Mouse (Mus musculus): ENCODE results near the gene Nt5dc2.

Nt5dc2 gene

GRCm38 (mm10) chr14:31130236-31131220, at the start of gene Nt5dc2:
Nt5dc2 (plus strand) TSS chr14:31131053.
- DNase-seq (ENCODE audit: low spot score in 2 of 2), result peak; percentile 71

DNA sequence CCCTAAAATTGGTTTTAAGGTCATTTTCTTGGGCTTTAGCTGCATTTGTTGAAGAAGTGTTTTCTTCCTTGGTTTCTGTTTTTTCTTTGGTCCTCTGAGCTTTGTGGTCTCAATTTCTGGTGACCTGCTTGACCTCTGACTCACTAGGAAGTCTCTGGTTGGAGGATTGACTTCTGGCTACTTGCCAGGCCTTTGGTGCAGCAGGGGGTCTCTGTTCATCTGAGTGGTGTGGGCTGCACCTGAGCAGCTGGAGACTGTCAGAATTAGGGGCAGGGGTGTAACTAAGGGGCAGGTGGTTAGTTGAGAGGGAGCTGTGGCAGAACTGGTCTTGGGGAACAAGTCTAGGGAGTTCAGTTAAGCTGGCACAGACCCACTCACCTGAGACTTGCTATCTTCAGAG, 49.7 kb upstream of the Nt5dc2 start:
- no peak for DNase-seq (ENCODE audit: low spot score in 2 of 2)

- no peak for DNase-seq (ENCODE audit: low spot score in 2 of 2)
Measured at GRCm38 (mm10) chr14:31087433-31087832, 43.4 kb upstream of the Nt5dc2 start.

- DNase-seq (ENCODE audit: low spot score in 2 of 2), result no peak
Measured at GRCm38 (mm10) chr14:31088515-31088914, 42.3 kb upstream of the Nt5dc2 start.

DNA sequence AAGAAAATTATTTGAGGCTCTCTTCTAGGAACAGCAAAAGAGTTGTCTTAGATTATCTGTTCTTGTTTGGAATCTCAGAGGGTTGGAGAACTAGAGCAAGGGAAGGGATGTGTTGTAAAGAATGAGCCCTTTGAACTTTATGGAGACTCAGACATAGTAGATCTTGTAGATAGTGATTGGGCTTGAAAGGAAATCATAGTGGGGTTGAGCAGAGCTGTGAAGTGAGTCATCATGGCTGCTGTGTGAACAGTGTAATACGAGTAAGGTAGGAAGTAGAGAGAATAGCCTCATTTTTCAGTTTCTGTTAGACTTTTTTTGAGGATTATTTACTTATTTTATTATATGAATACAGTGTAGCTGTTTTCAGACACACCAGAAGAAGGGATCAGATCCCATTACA, 40.9 kb upstream of the Nt5dc2 start:
- no peak for DNase-seq (ENCODE audit: low spot score in 2 of 2)

DNA sequence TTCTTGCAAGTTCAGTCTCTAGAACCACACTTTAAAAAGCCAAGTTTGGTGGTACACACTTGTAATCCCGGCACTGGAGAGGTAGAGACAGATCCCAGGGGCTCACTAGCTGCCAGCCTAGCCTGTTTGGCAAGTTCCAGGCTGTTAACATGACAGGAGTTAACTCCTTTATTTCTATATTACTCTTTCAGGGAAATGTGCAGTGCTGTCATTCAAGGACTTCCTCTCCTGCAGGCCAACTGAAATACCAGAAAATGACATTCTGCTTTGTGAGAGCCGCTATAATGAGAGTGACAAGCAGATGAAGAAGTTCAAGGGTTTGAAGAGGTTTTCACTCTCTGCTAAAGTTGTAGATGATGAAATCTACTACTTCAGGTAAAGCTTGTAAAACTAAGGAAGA, 25.7 kb upstream of the Nt5dc2 start:
- no peak for DNase-seq (ENCODE audit: low spot score in 2 of 2)

- no peak for DNase-seq (ENCODE audit: low spot score in 2 of 2)
Measured at GRCm38 (mm10) chr14:31110613-31111012, 20.2 kb upstream of the Nt5dc2 start.

- DNase-seq (ENCODE audit: low spot score in 2 of 2), result no peak
Measured at GRCm38 (mm10) chr14:31112187-31112586, 18.7 kb upstream of the Nt5dc2 start.

DNA sequence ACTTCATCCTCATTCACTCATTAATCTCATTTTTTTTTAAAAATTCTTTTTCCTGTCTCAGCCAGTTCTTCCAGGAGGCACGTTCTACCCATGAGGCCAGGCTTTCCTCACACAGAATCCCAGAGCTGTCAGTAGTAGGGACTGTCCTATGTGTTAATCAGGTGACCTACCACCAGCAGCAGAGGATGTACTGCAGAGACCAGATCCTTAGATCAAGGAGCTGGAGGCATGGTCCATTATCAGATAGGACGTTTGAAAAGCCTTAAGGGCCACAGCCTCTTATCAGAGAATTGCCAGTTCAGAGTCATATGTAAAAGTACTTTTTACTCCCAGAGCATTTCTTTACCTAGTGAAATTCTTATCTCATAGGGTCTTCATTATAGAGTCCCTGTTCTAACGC, 16.8 kb upstream of the Nt5dc2 start:
- no peak for DNase-seq (ENCODE audit: low spot score in 2 of 2)

GRCm38 (mm10) chr14:31115522-31115921, 15.3 kb upstream of the Nt5dc2 start:
- DNase-seq (ENCODE audit: low spot score in 2 of 2), result no peak

DNA sequence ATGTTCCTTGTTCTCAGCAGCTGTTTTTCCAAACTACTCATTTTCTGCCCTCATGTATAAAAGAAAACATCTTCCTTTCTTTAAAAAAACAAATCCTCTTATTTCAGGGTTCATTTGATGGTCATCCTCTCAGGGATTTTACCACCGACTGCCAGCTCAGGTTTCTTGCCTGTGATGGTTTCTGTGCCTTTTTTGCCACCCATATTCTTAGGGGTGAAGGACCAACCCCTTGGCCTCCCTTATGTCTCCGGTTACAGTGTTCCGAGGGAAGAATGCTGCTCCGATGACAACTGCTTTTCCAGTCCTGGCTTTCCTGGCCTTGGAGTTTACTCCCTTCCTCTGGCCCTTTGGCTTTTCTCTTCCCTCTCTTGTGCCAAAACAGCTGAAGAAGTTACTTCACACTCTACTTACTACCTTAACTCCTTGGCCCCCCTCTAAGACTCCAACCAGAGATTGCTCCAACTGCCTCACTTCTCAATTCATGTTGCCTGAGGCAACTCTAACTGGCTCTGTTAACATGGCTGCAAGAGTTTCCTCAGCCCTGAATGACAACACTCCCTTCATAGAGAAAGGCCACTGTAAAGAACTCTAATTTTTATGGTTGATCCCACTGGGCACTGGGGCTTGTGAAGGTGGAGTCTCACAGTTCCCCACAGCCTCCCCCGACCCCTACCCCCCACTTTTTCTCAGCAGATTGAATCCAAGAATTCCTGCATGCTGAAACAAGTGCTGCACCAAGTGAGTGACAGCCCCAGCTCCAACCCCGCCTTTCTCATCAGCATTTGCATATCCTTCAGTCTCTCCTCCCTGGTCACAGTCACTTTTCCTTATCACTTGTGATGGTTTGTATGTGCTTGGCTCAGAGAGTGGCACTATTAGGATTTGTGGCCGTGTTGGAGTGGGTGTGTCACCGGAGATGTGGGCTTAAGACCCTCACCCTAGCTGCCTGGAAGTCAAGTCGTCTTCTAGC, 5.5 kb upstream of the Nt5dc2 start:
- DNase-seq (ENCODE audit: low spot score in 2 of 2), result no peak

DNA sequence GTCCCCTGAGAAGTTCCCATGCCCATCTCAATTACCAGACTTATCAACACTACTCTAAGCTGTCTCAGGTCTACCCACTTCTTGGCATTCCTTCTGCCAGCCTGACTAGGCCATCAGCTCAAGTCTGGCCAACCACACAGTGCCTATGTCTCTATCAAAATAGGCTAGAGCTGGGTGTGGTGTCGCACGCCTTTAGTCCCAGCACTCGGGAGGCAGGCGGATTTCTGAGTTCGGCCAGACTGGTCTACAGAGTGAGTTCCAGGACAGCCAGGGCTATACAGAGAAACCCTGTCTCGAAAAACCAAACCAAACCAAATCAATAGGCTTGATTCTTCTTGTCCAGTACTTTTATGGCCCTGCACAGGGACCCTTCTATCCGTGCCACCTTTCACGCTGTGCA, 4.0 kb upstream of the Nt5dc2 start:
- DNase-seq (ENCODE audit: low spot score in 2 of 2), result no peak

DNA sequence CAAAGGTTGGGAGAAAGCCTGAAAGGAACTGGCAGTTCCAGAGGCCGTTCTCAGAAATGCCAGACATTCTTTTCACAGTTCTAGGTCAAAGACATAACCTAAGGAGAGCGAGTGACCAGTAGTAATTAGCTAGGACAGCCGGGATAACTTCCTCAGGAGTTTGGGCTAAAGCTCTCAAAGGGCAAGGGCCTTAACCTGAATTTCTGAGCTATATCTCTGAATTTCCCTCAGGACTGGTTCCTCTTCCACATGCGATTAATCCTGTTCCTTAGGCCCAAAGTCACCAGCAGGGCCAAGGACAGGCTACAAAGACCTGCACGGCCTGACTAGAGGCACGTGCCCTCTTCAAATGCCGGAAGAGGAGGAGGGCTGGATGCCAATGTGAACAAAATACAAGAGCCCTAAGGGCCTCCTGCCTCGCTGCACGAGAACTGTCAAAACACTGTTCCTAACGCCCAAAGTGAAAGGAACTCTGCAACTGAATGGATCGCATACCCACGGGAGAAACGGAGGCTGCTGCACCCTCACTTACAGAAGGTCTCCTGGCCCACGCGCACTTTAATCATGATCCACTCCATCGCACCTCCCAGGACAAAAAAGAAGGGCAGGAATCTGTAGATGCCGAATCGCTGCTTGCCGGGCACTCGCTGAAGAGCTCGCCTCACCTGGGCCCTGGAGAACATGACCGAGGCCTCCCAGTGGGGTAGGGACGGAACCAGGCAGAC, 2.6 kb upstream of the Nt5dc2 start:
- no peak for DNase-seq (ENCODE audit: low spot score in 2 of 2)

DNA sequence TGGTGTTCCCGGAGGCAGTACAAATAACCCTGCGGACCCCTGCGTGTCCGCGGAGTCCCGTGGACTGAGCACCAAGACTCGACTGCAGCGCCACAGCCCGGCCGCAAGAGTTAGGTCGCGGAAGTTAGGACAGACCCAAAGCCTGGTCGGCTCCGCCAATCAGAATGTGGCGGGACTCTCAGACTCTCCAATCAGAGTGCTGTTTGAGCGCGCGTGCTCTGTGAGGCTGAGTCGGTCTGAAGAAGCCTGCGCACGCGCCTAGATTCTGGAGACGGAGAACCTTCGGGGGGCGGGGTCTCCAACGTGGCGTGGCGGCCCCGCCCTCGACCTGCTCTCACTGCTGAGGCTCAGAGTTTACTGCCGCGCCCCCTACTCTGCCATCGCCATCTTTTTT, 2.0 kb upstream of the Nt5dc2 start, which contains the start of gene Smim4:
Smim4 (minus strand) TSS at position 131 of the 394 bp plus-strand sequence.
- peak; percentile 81 to 93 for DNase-seq (ENCODE audit: low spot score in 2 of 2)

DNA sequence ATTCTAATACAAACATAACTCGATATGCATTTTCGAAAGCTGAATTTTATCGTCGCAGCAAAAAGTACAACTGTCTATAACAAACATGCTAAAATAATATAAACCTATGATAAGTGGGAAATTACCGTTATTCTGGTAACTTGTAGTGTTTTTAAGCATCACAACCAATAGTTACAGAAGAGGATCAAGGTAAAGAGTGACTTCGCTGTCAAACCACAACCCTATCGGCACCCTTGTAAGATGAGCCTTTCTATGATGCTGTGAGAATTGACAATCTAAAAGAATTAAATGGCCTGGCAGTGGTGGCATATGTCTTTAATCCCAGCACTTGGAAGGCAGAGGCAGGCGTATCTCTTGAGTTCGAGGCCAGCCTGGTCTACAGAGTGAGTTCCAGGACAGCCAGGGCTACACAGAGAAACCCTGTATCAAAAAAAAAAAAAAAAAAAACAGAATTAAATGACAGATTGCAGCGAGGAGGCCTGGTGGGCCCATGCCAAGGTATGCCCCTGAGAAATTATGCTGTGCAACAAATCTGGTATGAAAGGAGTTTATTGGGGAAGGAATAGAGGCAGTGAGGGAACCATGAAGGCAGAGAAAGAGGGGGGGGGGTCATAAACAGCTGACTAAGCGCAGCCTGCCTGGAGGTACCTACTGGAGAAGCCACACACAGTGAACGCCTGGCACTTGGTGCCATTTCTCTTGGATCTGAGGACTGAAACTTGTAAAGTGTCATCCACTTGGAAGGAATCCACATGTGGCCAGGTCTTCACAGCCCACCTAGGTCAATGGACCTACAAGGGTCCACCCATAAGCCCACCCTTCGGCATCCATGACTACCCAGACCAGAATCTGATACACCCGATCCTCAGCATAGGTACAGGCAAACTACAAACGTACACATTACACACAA, 1.3 kb upstream of the Nt5dc2 start:
- DNase-seq (ENCODE audit: low spot score in 2 of 2), result no peak

- no peak for DNase-seq (ENCODE audit: low spot score in 2 of 2)
Measured at GRCm38 (mm10) chr14:31131272-31131821, 494 bp downstream of the Nt5dc2 start.

- DNase-seq (ENCODE audit: low spot score in 2 of 2), result no peak
Measured at GRCm38 (mm10) chr14:31132031-31132430, 1.2 kb downstream of the Nt5dc2 start.

- no peak for DNase-seq (ENCODE audit: low spot score in 2 of 2)
Measured at GRCm38 (mm10) chr14:31132491-31132975, 1.7 kb downstream of the Nt5dc2 start.

DNA sequence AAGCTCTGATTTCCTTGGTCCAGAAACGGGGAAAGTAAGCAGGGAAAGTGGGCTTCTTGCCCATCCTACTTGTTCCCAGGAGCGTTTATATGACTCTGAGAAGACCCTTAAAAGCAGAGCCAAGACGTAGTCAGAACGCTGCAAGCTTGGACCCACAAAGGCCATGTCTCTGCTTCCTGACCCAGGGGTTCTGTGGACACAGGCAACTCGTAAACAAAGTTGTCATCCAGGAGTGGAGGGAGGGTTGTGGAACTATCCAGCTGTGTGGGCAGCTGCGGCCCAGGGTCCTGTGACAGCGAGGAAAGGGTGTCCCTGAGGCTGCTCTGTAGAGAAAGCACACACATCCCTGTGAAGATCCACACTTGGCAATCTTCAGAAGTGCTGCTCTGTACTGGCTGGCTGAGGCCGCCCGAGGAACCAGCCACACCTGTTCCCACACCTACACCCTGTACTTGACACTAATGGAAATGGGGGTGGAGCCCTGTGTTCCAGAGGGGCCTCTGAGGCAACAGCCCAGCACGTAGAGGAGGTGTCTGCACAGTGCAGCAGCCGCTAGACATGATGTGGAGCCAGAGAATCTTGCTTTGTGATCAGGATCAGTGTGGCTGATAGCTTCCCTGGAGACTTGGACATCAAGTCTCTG, 2.3 kb downstream of the Nt5dc2 start:
- DNase-seq (ENCODE audit: low spot score in 2 of 2), result no peak
